Mouse (Mus musculus) hindbrain, embryonic 12.5 days (tissue): ENCODE data around the gene Robo4. TPM values are rescaled to one million over a fixed set of nuclear protein-coding genes. Genes with fewer than 3 reads are reported as not detected.

Experiments used
- ATAC-seq: fragments of 200-750 bp; cut with Nextera tagmentation; 2 replicates; pipeline ENCODE4 v1.8.0; 2017; ENCODE audit warnings: moderate TSS enrichment; ENCODE audit not compliant: low FRiP score
- H3K27ac ChIP-seq: fragments of 300-500 bp; sonication (generic); 2 replicates; pipeline ENCODE4 v1.5.1; 2016; ENCODE audit warnings: mild to moderate bottlenecking
- H3K27me3 ChIP-seq: fragments of 300-500 bp; sonication (generic); 2 replicates; pipeline ENCODE4 v1.6.1; 2016; ENCODE audit warnings: mild to moderate bottlenecking
- H3K36me3 ChIP-seq: fragments of 300-500 bp; sonication (generic); 2 replicates; pipeline ENCODE4 v1.6.1; 2016; ENCODE audit warnings: mild to moderate bottlenecking
- H3K4me1 ChIP-seq: fragments of 300-500 bp; sonication (generic); 2 replicates; pipeline ENCODE4 v1.6.1; 2016
- H3K4me2 ChIP-seq: fragments of 300-500 bp; sonication (generic); replicated peaks from 2 replicates; pipeline ENCODE4 v1.6.1; 2016; ENCODE audit warnings: mild to moderate bottlenecking
- H3K4me3 ChIP-seq: fragments of 300-500 bp; sonication (generic); 2 replicates; pipeline ENCODE4 v1.5.1; 2016; ENCODE audit warnings: mild to moderate bottlenecking
- H3K9ac ChIP-seq: fragments of 300-500 bp; sonication (generic); 2 replicates; pipeline ENCODE4 v1.6.1; 2016; ENCODE audit warnings: mild to moderate bottlenecking, moderate library complexity
- H3K9me3 ChIP-seq: fragments of 300-500 bp; sonication (generic); replicated peaks from 2 replicates; pipeline ENCODE4 v1.6.1; 2016; ENCODE audit warnings: mild to moderate bottlenecking
- WGBS: fragments of 180-500 bp; shearing (Covaris S2); methylation state at CpG from one replicate; pipeline ENCODE4 v1.1.7; 2016; 5-methylcytosine and 5-hydroxymethylcytosine counted together
- polyA plus RNA-seq: library from polyadenylated mRNA; unstranded; fragments of >200 nt; fragmentation: Nextera tagmentation; extraction: Ambion mirVana; gene quantifications from 2 replicates; pipeline ENCODE4 v1.2.1, GENCODE M21; 2016

Gene Robo4
- polyA plus RNA-seq, 1 experiment from 2014 or later = 8.0 TPM

GRCm38 (mm10) chr9:37433823-37434560 lies 32.3 kb downstream of the Robo4 start:
- Histone ChIP-seq H3K36me3 (no peaks in the 10 kb centered on the region), H3K4me2 (peak overlapping the region; percentile 62), H3K27ac (no peak overlapping the region), H3K9ac (no peak overlapping the region), H3K27me3 (peaks cover 78% of the 10 kb centered on the region), H3K4me3 (peak overlapping the region; percentile 41), H3K4me1 (peaks cover 23% of the 10 kb centered on the region), H3K9me3 (no peaks in the 10 kb centered on the region)
- WGBS = 2% methylated on average over 18 of the region's 18 CpGs
- ATAC-seq = no peak

GRCm38 (mm10) chr9:37434932-37435331 lies 33.2 kb downstream of the Robo4 start:
- ATAC-seq = no peak
- H3K4me3 ChIP-seq = no peak overlapping the region

GRCm38 (mm10) chr9:37435616-37436015 lies 33.9 kb downstream of the Robo4 start:
- Histone ChIP-seq H3K4me1 (peaks cover 23% of the 10 kb centered on the region), H3K4me2 (no peak overlapping the region), H3K4me3 (no peak overlapping the region), H3K9ac (no peak overlapping the region), H3K27me3 (peaks cover 67% of the 10 kb centered on the region), H3K27ac (no peak overlapping the region), H3K9me3 (no peaks in the 10 kb centered on the region), H3K36me3 (no peaks in the 10 kb centered on the region)
- no peak for ATAC-seq
- 7% methylated on average over 4 of the region's 4 CpGs for WGBS

More at GRCm38 (mm10) chr9:37434932-37435331, 33.2 kb downstream of the Robo4 start:
- H3K27ac ChIP-seq = 0 out of 2 replicates have a peak overlapping the region, but pooled peaks have one; percentile 13
- no peaks in the 10 kb centered on the region for H3K9me3 ChIP-seq
- peaks cover 70% of the 10 kb centered on the region for H3K27me3 ChIP-seq
- H3K4me1 ChIP-seq = peaks cover 23% of the 10 kb centered on the region
- H3K36me3 ChIP-seq = no peaks in the 10 kb centered on the region
- peak overlapping the region; percentile 3; the same call in 1 of the 2 replicates for H3K4me2 ChIP-seq
- H3K9ac ChIP-seq = no peak overlapping the region
- 1% methylated on average over 14 of the region's 14 CpGs for WGBS

GRCm38 (mm10) chr9:37437772-37438735 lies 36.4 kb downstream of the Robo4 start:
- Histone ChIP-seq H3K4me2 (no peak overlapping the region), H3K27me3 (peaks cover 43% of the 10 kb centered on the region), H3K9me3 (no peaks in the 10 kb centered on the region), H3K4me1 (peaks cover 13% of the 10 kb centered on the region), H3K36me3 (no peaks in the 10 kb centered on the region), H3K27ac (no peak overlapping the region; the same call in 1 of the 2 replicates), H3K4me3 (no peak overlapping the region), H3K9ac (no peak overlapping the region)
- ATAC-seq = peak; percentile 70
- 30% methylated on average over 3 of the region's 3 CpGs for WGBS

- Histone ChIP-seq H3K4me2 (no peak overlapping the region), H3K27ac (peak overlapping the region; percentile 71), H3K9me3 (no peaks in the 10 kb centered on the region), H3K4me3 (no peak overlapping the region), H3K36me3 (no peaks in the 10 kb centered on the region), H3K27me3 (peaks cover 73% of the 10 kb centered on the region), H3K9ac (no peak overlapping the region), H3K4me1 (peaks cover 39% of the 10 kb centered on the region)
- WGBS = 1% methylated on average over 5 of the region's 5 CpGs
- no peak for ATAC-seq
Measured at GRCm38 (mm10) chr9:37452401-37452800, 50.7 kb downstream of the Robo4 start.

- no peak overlapping the region for H3K4me3 ChIP-seq
- no peak for ATAC-seq
- H3K9me3 ChIP-seq = no peaks in the 10 kb centered on the region
- no peak overlapping the region for H3K9ac ChIP-seq
- 32% methylated on average over 4 of the region's 4 CpGs for WGBS
- peak overlapping the region; percentile 76; the same call in 1 of the 2 replicates for H3K27ac ChIP-seq
- H3K4me1 ChIP-seq = peaks cover 39% of the 10 kb centered on the region
- peaks cover 78% of the 10 kb centered on the region for H3K27me3 ChIP-seq
- H3K4me2 ChIP-seq = no peak overlapping the region
- H3K36me3 ChIP-seq = no peaks in the 10 kb centered on the region
Measured at GRCm38 (mm10) chr9:37453328-37453727, 51.6 kb downstream of the Robo4 start.

GRCm38 (mm10) chr9:37454011-37454492 lies 52.4 kb downstream of the Robo4 start:
- ATAC-seq = peak; percentile 84
- WGBS = 3% methylated on average over 6 of the region's 6 CpGs
- Histone ChIP-seq H3K36me3 (no peaks in the 10 kb centered on the region), H3K9me3 (no peaks in the 10 kb centered on the region), H3K27me3 (peaks cover 82% of the 10 kb centered on the region), H3K27ac (peak overlapping the region; percentile 76), H3K4me3 (no peak overlapping the region), H3K4me2 (0 out of 2 replicates have a peak overlapping the region, but pooled peaks have one; percentile 15), H3K9ac (no peak overlapping the region), H3K4me1 (peaks cover 43% of the 10 kb centered on the region)

- 1% methylated on average over 3 of the region's 3 CpGs for WGBS
- no peaks in the 10 kb centered on the region for H3K9me3 ChIP-seq
- no peaks in the 10 kb centered on the region for H3K36me3 ChIP-seq
- no peak overlapping the region for H3K9ac ChIP-seq
- ATAC-seq = no peak
- peak overlapping the region; percentile 76 for H3K27ac ChIP-seq
- H3K4me3 ChIP-seq = no peak overlapping the region
- H3K4me2 ChIP-seq = 0 out of 2 replicates have a peak overlapping the region, but pooled peaks have one; percentile 15
- H3K27me3 ChIP-seq = peaks cover 86% of the 10 kb centered on the region
- H3K4me1 ChIP-seq = peaks cover 48% of the 10 kb centered on the region
Measured at GRCm38 (mm10) chr9:37454991-37455390, 53.3 kb downstream of the Robo4 start.

- Histone ChIP-seq H3K4me3 (peak overlapping the region; percentile 24; the same call in 1 of the 2 replicates), H3K27ac (peak overlapping the region; percentile 58), H3K4me2 (peak overlapping the region; percentile 44), H3K9me3 (no peaks in the 10 kb centered on the region), H3K36me3 (no peaks in the 10 kb centered on the region), H3K9ac (no peak overlapping the region), H3K27me3 (peaks cover 86% of the 10 kb centered on the region), H3K4me1 (peaks cover 57% of the 10 kb centered on the region)
- no peak for ATAC-seq
- 2% methylated on average over 8 of the region's 8 CpGs for WGBS
Measured at GRCm38 (mm10) chr9:37455868-37456267, 54.2 kb downstream of the Robo4 start.

- peaks cover 87% of the 10 kb centered on the region for H3K27me3 ChIP-seq
- peak; percentile 57 for ATAC-seq
- H3K27ac ChIP-seq = peak overlapping the region; percentile 58
- no peaks in the 10 kb centered on the region for H3K36me3 ChIP-seq
- no peaks in the 10 kb centered on the region for H3K9me3 ChIP-seq
- WGBS = under 1% methylated on average over 18 of the region's 20 CpGs
- peak overlapping the region; percentile 44 for H3K4me2 ChIP-seq
- H3K4me3 ChIP-seq = peak overlapping the region; percentile 24
- H3K9ac ChIP-seq = no peak overlapping the region
- H3K4me1 ChIP-seq = peaks cover 58% of the 10 kb centered on the region
Measured at GRCm38 (mm10) chr9:37456481-37456910, 54.8 kb downstream of the Robo4 start.

GRCm38 (mm10) chr9:37457151-37457550 lies 55.5 kb downstream of the Robo4 start:
- peaks cover 92% of the 10 kb centered on the region for H3K27me3 ChIP-seq
- WGBS = 38% methylated on average over 1 of the region's 1 CpGs
- H3K36me3 ChIP-seq = no peaks in the 10 kb centered on the region
- H3K4me2 ChIP-seq = peak overlapping the region; percentile 44
- H3K4me3 ChIP-seq = no peak overlapping the region
- ATAC-seq = no peak
- no peaks in the 10 kb centered on the region for H3K9me3 ChIP-seq
- no peak overlapping the region for H3K9ac ChIP-seq
- H3K4me1 ChIP-seq = peaks cover 56% of the 10 kb centered on the region
- H3K27ac ChIP-seq = peak overlapping the region; percentile 58

- H3K27ac ChIP-seq = peak overlapping the region; percentile 97
- H3K36me3 ChIP-seq = no peaks in the 10 kb centered on the region
- peak overlapping the region; percentile 85 for H3K4me2 ChIP-seq
- peaks cover 41% of the 10 kb centered on the region for H3K4me1 ChIP-seq
- peak overlapping the region; percentile 50 for H3K4me3 ChIP-seq
- ATAC-seq = no peak
- peak overlapping the region; percentile 75 for H3K9ac ChIP-seq
- peaks cover 89% of the 10 kb centered on the region for H3K27me3 ChIP-seq
- H3K9me3 ChIP-seq = no peaks in the 10 kb centered on the region
- WGBS = 0% methylated on average over 9 of the region's 9 CpGs
Measured at GRCm38 (mm10) chr9:37459665-37460042, 58.0 kb downstream of the Robo4 start.
